Mouse (Mus musculus) cerebellum, adult 11-12 months (tissue): ENCODE data around the gene Uchl3.

Source experiments
- DNase-seq: peaks from one replicate; pipeline ENCODE4 v3.0.0; 2022

The Uchl3 gene

GRCm38 (mm10) chr14:101653581-101654525 is at the start of gene Uchl3:
TSS of gene Uchl3 (plus strand) at chr14:101653967.
- peak; percentile 94 for DNase-seq

GRCm38 (mm10) chr14:101605843-101606242 is 47.9 kb upstream of the Uchl3 start:
- DNase-seq = no peak

- DNase-seq = peak; percentile 69
Measured at GRCm38 (mm10) chr14:101607631-101608518, 45.9 kb upstream of the Uchl3 start.

GRCm38 (mm10) chr14:101608519-101609368 is 45.0 kb upstream of the Uchl3 start, which contains the start of gene Tbc1d4:
TSS of gene Tbc1d4 (minus strand) at chr14:101609191.
- peak; percentile 90 for DNase-seq

DNA sequence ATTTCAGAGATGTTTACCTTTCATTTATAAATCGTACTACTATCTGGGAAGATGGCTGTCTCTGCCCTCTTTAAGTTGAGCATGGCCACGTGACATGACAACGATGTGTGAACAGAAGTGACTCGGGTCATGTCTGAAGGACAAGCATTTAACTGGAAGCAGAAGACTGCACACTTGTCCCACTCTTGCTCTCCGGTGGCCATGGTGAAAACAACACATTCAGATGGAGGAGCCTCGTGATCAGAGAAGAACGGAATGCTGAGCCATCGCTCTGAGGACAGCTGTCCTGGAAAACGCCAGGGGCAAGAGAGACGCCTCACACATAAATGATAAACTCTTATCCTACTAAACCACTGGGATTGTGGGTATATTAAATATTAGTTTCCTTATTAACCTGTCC is 43.1 kb upstream of the Uchl3 start:
- no peak for DNase-seq

DNA sequence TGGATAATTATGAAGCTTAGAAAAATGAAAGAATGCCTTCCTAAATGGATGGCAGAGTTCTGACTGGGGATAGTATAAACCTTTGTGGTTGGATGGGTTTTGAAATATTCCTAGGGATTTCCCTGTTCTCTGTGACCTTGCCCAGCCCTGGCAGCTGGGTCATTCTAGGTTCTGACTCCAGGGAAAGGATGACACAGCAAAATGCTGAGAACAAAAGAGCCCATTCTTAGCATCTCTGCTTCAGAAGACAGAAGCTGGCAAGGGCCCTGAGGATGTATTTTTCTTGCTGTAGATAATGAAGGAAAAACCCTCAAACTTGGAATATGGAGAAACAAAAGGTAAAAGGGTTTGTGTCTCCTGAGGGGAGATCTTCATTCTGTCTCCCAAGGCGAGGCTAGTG is 40.6 kb upstream of the Uchl3 start:
- no peak for DNase-seq

- no peak for DNase-seq
Measured at GRCm38 (mm10) chr14:101616178-101616577, 37.6 kb upstream of the Uchl3 start.

- DNase-seq = no peak
Measured at GRCm38 (mm10) chr14:101617680-101618079, 36.1 kb upstream of the Uchl3 start.

DNA sequence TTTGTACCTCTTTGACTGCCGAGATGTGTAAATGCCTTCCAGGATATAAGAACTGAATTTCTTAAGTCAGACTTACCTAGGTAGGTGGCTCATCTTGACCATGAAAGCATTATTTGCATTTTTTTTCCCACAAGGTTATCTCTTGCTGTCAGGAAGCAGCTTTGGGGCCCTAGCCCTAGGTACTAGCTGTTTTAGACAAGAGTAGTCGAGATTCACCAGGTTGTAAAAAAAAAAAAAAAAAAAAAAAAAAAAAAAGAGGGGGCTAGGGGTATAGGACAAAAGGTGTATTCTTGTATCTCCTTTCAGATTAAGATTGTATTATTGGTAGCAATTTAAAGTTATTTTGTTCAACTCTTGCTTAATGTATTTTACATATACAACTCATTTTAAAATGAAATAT is 23.2 kb upstream of the Uchl3 start:
- DNase-seq = no peak

- DNase-seq = no peak
Measured at GRCm38 (mm10) chr14:101635765-101636164, 18.0 kb upstream of the Uchl3 start.

- no peak for DNase-seq
Measured at GRCm38 (mm10) chr14:101637381-101637780, 16.4 kb upstream of the Uchl3 start.

DNA sequence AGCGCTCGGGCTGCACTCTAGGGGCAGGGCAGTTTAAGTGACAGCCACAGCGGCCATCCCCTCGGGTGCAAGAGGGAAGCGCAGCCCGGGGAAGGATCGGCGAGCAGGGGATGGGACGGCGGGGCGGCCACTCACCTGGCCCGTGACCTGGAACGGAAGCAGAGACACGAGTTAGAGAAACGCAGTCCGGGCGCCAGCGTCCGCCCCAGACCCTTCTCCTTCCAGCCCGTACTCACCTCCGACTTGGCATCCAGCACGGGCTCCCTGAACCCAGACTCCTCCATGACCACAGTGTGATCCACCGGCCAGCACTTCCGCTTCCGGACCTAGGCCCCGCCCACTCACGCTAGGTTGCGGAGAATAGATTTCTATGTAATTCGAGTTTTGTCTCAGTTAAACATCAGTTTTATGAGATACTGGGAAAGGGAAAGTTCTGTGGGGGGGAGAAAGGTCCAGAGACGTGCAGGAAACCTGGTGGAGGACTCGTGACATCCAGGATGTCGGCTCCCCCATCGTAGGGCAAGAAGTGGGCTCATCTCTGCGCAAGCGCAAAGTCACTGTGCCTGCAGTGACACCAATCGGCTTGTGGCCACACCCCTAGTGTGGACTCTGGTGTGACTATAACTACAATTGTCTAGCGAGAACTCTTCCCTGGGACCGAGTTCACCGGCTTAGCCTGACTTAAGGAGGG is 13.5 kb upstream of the Uchl3 start, which contains the start of gene Commd6:
TSS of gene Commd6 (minus strand) at position 534 of the 691 bp plus-strand sequence.
- peak; percentile 94 for DNase-seq

GRCm38 (mm10) chr14:101644948-101645347 is 8.8 kb upstream of the Uchl3 start:
- DNase-seq = no peak

GRCm38 (mm10) chr14:101650551-101650950 is 3.2 kb upstream of the Uchl3 start:
- DNase-seq = no peak

DNA sequence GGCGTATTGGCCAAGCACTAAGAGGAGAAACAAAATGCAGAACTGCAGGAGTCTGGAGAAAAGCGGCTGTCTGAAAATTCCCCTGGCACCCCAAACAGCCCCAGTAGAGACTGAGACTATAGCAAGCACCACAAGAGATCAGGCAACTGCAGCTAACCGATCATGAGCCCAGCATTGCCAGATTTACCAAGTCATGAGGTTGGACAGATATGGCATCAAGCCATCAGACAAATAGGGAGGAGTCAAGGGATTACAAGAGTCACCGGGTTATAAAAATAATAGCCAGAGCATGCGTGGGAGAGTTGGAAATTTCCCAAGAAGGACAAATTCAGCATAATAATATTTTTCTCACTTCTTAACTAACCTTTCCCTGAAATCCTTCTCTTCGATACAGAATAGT is 1.2 kb upstream of the Uchl3 start:
- peak; percentile 21 for DNase-seq

- DNase-seq = no peak
Measured at GRCm38 (mm10) chr14:101654526-101654909, 751 bp downstream of the Uchl3 start.

GRCm38 (mm10) chr14:101656307-101656706 is 2.5 kb downstream of the Uchl3 start:
- DNase-seq = no peak

- DNase-seq = no peak
Measured at GRCm38 (mm10) chr14:101661654-101662412, 8.1 kb downstream of the Uchl3 start.

GRCm38 (mm10) chr14:101664274-101664673 is 10.5 kb downstream of the Uchl3 start:
- DNase-seq = no peak

GRCm38 (mm10) chr14:101666056-101666455 is 12.3 kb downstream of the Uchl3 start:
- no peak for DNase-seq

GRCm38 (mm10) chr14:101666536-101666935 is 12.8 kb downstream of the Uchl3 start:
- no peak for DNase-seq
